Mouse (Mus musculus) naive thymus-derived CD4-positive, alpha-beta T cell, adult 2 months (primary cell): Measurements from ENCODE around the gene Csta1.
A peak's percentile ranks its signal among the peaks of the same experiment; 100 is the strongest.
"Not testable (repeated sequence)": the region's sequence is repeated elsewhere in the genome, so short reads cannot be mapped to it uniquely, and the experiment has no call there.

Experiments
- DNase-seq: peaks from one replicate; pipeline ENCODE4 v3.0.0-alpha.2; 2011; ENCODE audit warnings: low read depth

The Csta1 gene

GRCm38 (mm10) chr16:36131141-36131540 lies at the start of gene Csta1:
Gene Csta1, minus strand, starts transcription at chr16:36131241.
- no peak for DNase-seq

GRCm38 (mm10) chr16:36179910-36180309 lies 48.9 kb upstream of the Csta1 start:
- DNase-seq, result no peak

- DNase-seq, result no peak
Observed at GRCm38 (mm10) chr16:36176108-36176507, 45.1 kb upstream of the Csta1 start.

GRCm38 (mm10) chr16:36167841-36168240 lies 36.8 kb upstream of the Csta1 start:
- DNase-seq, result not testable (repeated sequence)

- DNase-seq, result no peak
Observed at GRCm38 (mm10) chr16:36156402-36156975, 25.4 kb upstream of the Csta1 start, which contains the start of gene Stfa2l1. Gene Stfa2l1, plus strand, starts transcription at chr16:36156811.

- no peak for DNase-seq
Observed at GRCm38 (mm10) chr16:36138201-36138600, 7.2 kb upstream of the Csta1 start.

- DNase-seq, result no peak
Observed at GRCm38 (mm10) chr16:36128092-36128491, 2.9 kb downstream of the Csta1 start.

- not testable (repeated sequence) for DNase-seq
Observed at GRCm38 (mm10) chr16:36115751-36116150, 15.3 kb downstream of the Csta1 start.

GRCm38 (mm10) chr16:36111486-36111885 lies 19.6 kb downstream of the Csta1 start:
- DNase-seq, result not testable (repeated sequence)

GRCm38 (mm10) chr16:36102211-36102610 lies 28.8 kb downstream of the Csta1 start:
- DNase-seq, result no peak

- DNase-seq, result no peak
Observed at GRCm38 (mm10) chr16:36101526-36101925, 29.5 kb downstream of the Csta1 start.

GRCm38 (mm10) chr16:36097813-36098499 lies 33.1 kb downstream of the Csta1 start:
- DNase-seq, result not testable (repeated sequence)

GRCm38 (mm10) chr16:36094079-36094478 lies 37.0 kb downstream of the Csta1 start:
- no peak for DNase-seq

- DNase-seq, result no peak
Observed at GRCm38 (mm10) chr16:36090785-36091509, 40.1 kb downstream of the Csta1 start.

- DNase-seq, result no peak
Observed at GRCm38 (mm10) chr16:36089850-36090616, 41.0 kb downstream of the Csta1 start.

- DNase-seq, result no peak
Observed at GRCm38 (mm10) chr16:36089065-36089464, 42.0 kb downstream of the Csta1 start.

- DNase-seq, result no peak
Observed at GRCm38 (mm10) chr16:36087846-36088245, 43.2 kb downstream of the Csta1 start.

- no peak for DNase-seq
Observed at GRCm38 (mm10) chr16:36079916-36080315, 51.1 kb downstream of the Csta1 start.

- no peak for DNase-seq
Observed at GRCm38 (mm10) chr16:36074772-36075171, 56.3 kb downstream of the Csta1 start.

- no peak for DNase-seq
Observed at GRCm38 (mm10) chr16:36072410-36073011, 58.5 kb downstream of the Csta1 start.

- DNase-seq, result peak; percentile 94
Observed at GRCm38 (mm10) chr16:36071450-36072379, 59.3 kb downstream of the Csta1 start, which contains the start of the genes Fam162a and Ccdc58. Gene Fam162a, minus strand, starts transcription at chr16:36071594. Gene Ccdc58, plus strand, starts transcription at chr16:36071685.
